Mouse (Mus musculus): Measurements from ENCODE around the gene Gjb5. TPM values are rescaled to one million over a fixed set of nuclear protein-coding genes. Genes with fewer than 3 reads are reported as not detected.

Gjb5 gene
- polyA plus RNA-seq, 1 experiment from 2014 or later: 0.14 TPM

DNA sequence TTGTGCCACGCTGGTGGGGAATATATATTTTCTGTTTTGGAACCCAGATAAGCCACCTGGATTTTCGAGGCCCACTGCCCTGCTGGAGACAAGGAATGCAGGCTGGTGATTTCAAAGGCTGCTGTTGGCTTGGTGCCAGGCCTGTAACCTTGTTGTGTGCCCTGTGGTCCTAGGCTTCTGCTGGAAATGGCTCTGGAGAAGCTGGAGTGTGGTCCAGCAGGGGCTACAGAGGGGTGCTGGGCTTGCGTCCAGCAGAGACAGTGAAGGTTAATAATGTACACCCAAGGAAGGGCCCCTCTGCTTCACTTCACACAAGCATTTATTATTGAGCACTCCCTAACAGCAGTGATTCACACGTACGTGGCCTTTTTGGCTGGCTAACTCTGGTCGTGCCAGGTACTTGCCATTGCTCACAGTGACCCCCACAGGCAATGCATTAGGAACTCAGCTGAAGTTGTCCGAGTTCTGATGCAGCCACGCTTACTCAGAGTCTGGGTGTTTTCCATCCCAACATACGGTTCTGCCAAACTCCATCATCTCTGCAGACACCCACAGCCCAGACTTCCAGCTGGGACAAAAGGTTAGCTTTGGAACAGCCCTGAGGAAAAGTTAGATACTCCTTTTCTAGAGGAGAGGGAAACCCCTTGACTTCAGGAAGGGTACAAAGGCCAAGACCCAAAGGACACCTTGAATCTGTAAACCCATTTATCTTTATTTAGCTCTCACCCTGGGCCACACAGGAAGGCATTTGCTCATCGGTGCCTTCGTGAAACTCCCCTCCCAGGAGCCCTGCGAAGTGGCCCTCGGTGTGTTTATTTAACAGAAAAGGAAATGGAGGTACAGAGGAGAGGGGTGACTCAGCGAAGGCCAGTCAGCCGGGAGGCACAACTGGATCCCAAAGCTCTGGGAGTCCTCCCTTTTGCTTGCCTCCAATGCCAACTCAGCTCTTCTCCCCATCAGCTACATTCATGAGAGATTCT lies 3.2 kb downstream of the Gjb5 start:
- no peaks in the 10 kb centered on the region for H3K36me3 ChIP-seq (replicated peaks; ENCODE audit: insufficient read depth, low read length)
- H3K27ac ChIP-seq (ENCODE audit: low read depth): no peak overlapping the region
- DNase-seq (no peak), ATAC-seq (no peak)
- H3K9me3 ChIP-seq (ENCODE audit: low read length): no peaks in the 10 kb centered on the region
- TF ChIP-seq EP300 (IDR thresholded peaks at IDR 0.05; ENCODE audit: low read depth): no peak
- no peak for TF ChIP-seq CTCF (IDR thresholded peaks at IDR 0.05; ENCODE audit: low read depth)
- H3K4me1 ChIP-seq (ENCODE audit: insufficient read depth): no peaks in the 10 kb centered on the region
- H3K9ac ChIP-seq (replicated peaks): no peak overlapping the region
- no peak overlapping the region for H3K4me2 ChIP-seq (ENCODE audit: low read depth, low read length)
- 47% methylated on average over 15 of the region's 15 CpGs for WGBS (ENCODE audit: insufficient replicate concordance)
- H3K4me3 ChIP-seq (ENCODE audit: low read depth, low read length): no peak overlapping the region
- no peaks in the 10 kb centered on the region for H3K27me3 ChIP-seq (ENCODE audit: insufficient read depth, low read length)

DNA sequence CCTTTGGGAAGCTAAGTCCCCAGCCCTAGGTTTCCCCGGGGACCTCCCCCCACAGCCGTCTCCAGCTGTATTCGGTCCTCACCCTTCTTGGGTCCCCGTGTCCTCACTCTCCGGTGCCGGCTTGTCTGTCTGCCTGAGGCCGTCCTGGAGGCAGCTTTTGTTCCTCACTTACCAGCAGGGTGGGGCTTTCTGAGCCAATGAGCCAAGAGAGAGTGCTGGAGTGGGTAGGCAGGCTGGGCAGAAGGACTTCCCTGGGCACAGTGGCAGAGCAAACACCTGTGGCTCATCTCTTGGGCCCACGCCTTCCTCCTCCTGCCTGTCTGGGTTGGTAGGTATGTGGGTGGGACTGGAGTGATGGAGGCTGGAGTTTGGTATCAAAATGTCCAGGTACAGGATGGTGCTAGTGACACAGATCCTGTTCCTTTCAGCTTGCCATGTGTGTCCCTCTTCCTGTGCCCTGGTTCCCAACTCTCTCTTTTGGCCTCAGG lies 4.0 kb downstream of the Gjb5 start, which contains the start of gene Gjb4:
TSS of gene Gjb4 (minus strand) at position 131 of the 488 bp plus-strand sequence.
- TF ChIP-seq CTCF (IDR thresholded peaks at IDR 0.05; ENCODE audit: low read depth) (no peak), EP300 (IDR thresholded peaks at IDR 0.05; ENCODE audit: low read depth) (no peak)
- DNase-seq: no peak
- Histone ChIP-seq H3K27me3 (ENCODE audit: insufficient read depth, low read length) (no peaks in the 10 kb centered on the region), H3K9me3 (ENCODE audit: low read length) (no peaks in the 10 kb centered on the region), H3K4me2 (ENCODE audit: low read depth, low read length) (no peak within 1 kb of the TSS), H3K9ac (replicated peaks) (no peak within 1 kb of the TSS), H3K4me1 (ENCODE audit: insufficient read depth) (no peaks in the 10 kb centered on the region), H3K4me3 (ENCODE audit: low read depth, low read length) (no peak within 1 kb of the TSS), H3K27ac (ENCODE audit: low read depth) (no peak within 1 kb of the TSS), H3K36me3 (replicated peaks; ENCODE audit: insufficient read depth, low read length) (no peaks in the 10 kb centered on the region)
- 72% methylated on average over 8 of the region's 8 CpGs for WGBS (ENCODE audit: insufficient replicate concordance)
- no peak for ATAC-seq

DNA sequence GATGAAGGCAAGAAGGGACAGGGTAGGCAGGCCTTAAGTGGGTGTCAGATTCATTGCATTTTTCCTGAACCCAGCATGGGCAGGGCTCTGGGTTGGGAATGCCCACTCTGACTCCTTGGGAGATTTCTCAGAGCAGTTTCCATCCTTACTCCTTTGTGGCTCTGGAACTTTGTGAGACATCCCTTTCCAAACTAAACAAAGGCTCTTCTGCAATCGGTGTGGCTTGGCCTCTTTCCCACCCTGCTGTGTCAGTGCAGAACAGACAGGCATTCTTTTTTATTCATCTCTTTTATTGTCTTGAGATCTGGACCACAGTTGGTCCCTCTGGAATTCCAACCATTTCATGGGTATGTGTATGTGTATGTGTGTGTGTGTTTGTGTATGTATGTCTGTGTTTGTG lies 5.4 kb downstream of the Gjb5 start:
- DNase-seq (no peak), ATAC-seq (no peak)
- no peak overlapping the region for H3K4me3 ChIP-seq (ENCODE audit: low read depth, low read length)
- 74% methylated on average over 1 of the region's 1 CpGs for WGBS (ENCODE audit: insufficient replicate concordance)
- no peaks in the 10 kb centered on the region for H3K4me1 ChIP-seq (ENCODE audit: insufficient read depth)
- no peaks in the 10 kb centered on the region for H3K27me3 ChIP-seq (ENCODE audit: insufficient read depth, low read length)
- TF ChIP-seq CTCF (IDR thresholded peaks at IDR 0.05; ENCODE audit: low read depth) (no peak), EP300 (IDR thresholded peaks at IDR 0.05; ENCODE audit: low read depth) (no peak)
- H3K27ac ChIP-seq (ENCODE audit: low read depth): no peak overlapping the region
- H3K9me3 ChIP-seq (ENCODE audit: low read length): no peaks in the 10 kb centered on the region
- no peak overlapping the region for H3K4me2 ChIP-seq (ENCODE audit: low read depth, low read length)
- H3K9ac ChIP-seq (replicated peaks): no peak overlapping the region
- H3K36me3 ChIP-seq (replicated peaks; ENCODE audit: insufficient read depth, low read length): no peaks in the 10 kb centered on the region

DNA sequence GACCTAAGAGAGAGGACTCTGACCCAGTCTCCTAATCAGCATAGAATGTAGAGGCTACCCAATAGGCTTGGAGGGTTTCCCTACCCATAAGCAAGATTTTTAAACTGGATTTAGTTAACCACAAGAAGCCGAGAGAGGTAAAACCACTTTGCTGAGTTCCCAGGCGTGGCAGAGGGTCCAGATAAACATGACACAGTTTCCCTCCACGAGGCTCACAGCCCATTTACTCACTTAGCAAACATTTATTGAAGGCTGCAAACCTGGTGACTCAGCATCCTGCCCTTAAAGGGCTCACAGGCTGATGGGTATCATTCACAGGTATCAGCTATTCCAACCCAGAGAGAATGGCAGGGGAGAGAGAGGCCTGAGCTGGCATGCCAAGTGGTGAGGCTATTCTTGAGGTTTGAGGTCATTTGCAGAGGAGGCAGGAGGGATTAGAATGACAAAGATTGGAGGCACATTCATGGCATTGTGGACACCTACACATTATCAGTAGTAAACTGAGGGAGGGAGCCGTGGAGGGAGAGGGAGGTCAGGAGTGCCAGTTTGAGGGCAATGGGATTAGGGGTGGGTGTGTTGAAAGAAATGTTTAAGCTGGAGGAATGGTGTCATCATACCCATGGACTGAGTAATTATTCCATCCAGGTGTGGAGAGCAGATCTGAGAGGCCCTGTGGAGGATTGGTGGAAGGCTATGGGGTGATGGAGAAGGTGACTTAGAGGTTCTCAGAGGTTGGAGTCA lies 8.3 kb downstream of the Gjb5 start:
- Histone ChIP-seq H3K36me3 (replicated peaks; ENCODE audit: insufficient read depth, low read length) (no peaks in the 10 kb centered on the region), H3K27ac (ENCODE audit: low read depth) (no peak overlapping the region), H3K4me1 (ENCODE audit: insufficient read depth) (no peaks in the 10 kb centered on the region), H3K27me3 (ENCODE audit: insufficient read depth, low read length) (no peaks in the 10 kb centered on the region), H3K4me2 (ENCODE audit: low read depth, low read length) (no peak overlapping the region), H3K9ac (replicated peaks) (no peak overlapping the region), H3K4me3 (ENCODE audit: low read depth, low read length) (no peak overlapping the region), H3K9me3 (ENCODE audit: low read length) (no peaks in the 10 kb centered on the region)
- no peak for TF ChIP-seq EP300 (IDR thresholded peaks at IDR 0.05; ENCODE audit: low read depth)
- no peak for TF ChIP-seq CTCF (IDR thresholded peaks at IDR 0.05; ENCODE audit: low read depth)
- no peak for DNase-seq
- 35% methylated on average over 4 of the region's 4 CpGs for WGBS (ENCODE audit: insufficient replicate concordance)
- ATAC-seq: no peak

DNA sequence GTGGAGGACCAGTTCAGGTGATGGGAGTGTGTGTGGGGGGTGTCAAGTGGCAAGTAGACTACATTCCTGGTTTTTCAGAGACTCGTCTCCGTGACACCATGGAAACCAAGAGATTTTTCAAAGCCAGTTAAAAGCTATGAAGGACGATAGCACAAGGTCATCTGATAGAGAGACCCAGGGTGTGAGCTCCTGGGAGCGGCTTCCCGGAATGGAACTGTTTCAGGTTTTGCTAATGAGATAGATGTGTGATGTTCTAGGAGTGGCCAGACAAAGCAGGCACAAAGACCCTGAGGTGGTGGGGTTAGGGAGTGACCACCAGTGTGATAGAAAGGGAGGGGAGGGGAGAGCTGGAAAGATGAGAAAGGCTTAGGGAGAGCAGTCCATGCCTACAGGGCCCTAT lies 13.0 kb downstream of the Gjb5 start:
- no peak overlapping the region for H3K4me2 ChIP-seq (ENCODE audit: low read depth, low read length)
- H3K9me3 ChIP-seq (ENCODE audit: low read length): no peaks in the 10 kb centered on the region
- H3K9ac ChIP-seq (replicated peaks): no peak overlapping the region
- ATAC-seq (no peak), DNase-seq (no peak)
- H3K4me1 ChIP-seq (ENCODE audit: insufficient read depth): no peaks in the 10 kb centered on the region
- no peak overlapping the region for H3K27ac ChIP-seq (ENCODE audit: low read depth)
- no peak overlapping the region for H3K4me3 ChIP-seq (ENCODE audit: low read depth, low read length)
- WGBS (ENCODE audit: insufficient replicate concordance): 77% methylated on average over 5 of the region's 5 CpGs
- H3K27me3 ChIP-seq (ENCODE audit: insufficient read depth, low read length): no peaks in the 10 kb centered on the region
- H3K36me3 ChIP-seq (replicated peaks; ENCODE audit: insufficient read depth, low read length): no peaks in the 10 kb centered on the region
- TF ChIP-seq EP300 (IDR thresholded peaks at IDR 0.05; ENCODE audit: low read depth) (no peak), CTCF (IDR thresholded peaks at IDR 0.05; ENCODE audit: low read depth) (no peak)

DNA sequence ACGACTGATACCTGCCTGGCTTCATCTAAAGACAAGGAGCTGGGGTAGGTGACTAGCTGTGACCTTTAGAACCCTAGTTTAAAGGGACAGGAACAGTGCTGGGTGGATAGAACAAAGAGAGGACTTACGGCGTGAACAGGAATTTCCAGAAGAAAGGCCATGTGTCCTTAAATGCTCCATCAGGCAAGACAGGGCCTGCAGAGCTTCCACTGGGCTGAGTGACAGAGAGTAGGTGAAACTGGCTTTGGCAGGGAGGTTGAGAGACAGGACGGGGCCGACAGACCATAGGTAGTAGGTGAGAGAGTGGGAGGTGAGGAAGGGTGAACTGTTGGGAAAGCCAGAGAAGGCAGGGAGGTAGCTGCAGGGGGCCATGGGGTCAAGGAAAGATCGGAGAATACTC lies 16.6 kb downstream of the Gjb5 start:
- ATAC-seq: no peak
- TF ChIP-seq CTCF (IDR thresholded peaks at IDR 0.05; ENCODE audit: low read depth) (no peak), EP300 (IDR thresholded peaks at IDR 0.05; ENCODE audit: low read depth) (no peak)
- H3K4me3 ChIP-seq (ENCODE audit: low read depth, low read length): no peak overlapping the region
- H3K9ac ChIP-seq (replicated peaks): no peak overlapping the region
- no peak overlapping the region for H3K4me2 ChIP-seq (ENCODE audit: low read depth, low read length)
- no peaks in the 10 kb centered on the region for H3K9me3 ChIP-seq (ENCODE audit: low read length)
- WGBS (ENCODE audit: insufficient replicate concordance): 50% methylated on average over 6 of the region's 6 CpGs
- H3K36me3 ChIP-seq (replicated peaks; ENCODE audit: insufficient read depth, low read length): no peaks in the 10 kb centered on the region
- H3K4me1 ChIP-seq (ENCODE audit: insufficient read depth): no peaks in the 10 kb centered on the region
- DNase-seq: no peak
- no peak overlapping the region for H3K27ac ChIP-seq (ENCODE audit: low read depth)
- H3K27me3 ChIP-seq (ENCODE audit: insufficient read depth, low read length): no peaks in the 10 kb centered on the region

Data from liver, postnatal 0 days (tissue).